Mouse (Mus musculus) adrenal gland, adult (tissue): ENCODE measurements at regions not wholly inside any gene's neighbourhood (a gene's known extent, or its start where the extent isn't known, plus 50 kb on each side); places are given as distances from the start of the nearest gene placed in this dataset.

ENCODE experiments used
- DNase-seq, 2 experiments: peaks; one replicate each; pipeline ENCODE4 v3.0.0; 2022 to 2023; ENCODE audit warnings: low spot score in 1 of 2; ENCODE audit not compliant: inconsistent age in 2 of 2

- DNase-seq = no peak
These were observed 106.6 kb upstream of the Arglu1 start for GRCm38 (mm10) chr8:8796951-8797350.

- DNase-seq = no peak
These were observed 104.4 kb upstream of the Arglu1 start for GRCm38 (mm10) chr8:8794711-8795110.

GRCm38 (mm10) chr8:8779931-8780330 is 89.6 kb upstream of the Arglu1 start:
- no peak for DNase-seq

- no peak for DNase-seq
These were observed 84.2 kb upstream of the Arglu1 start for GRCm38 (mm10) chr8:8774496-8775015.

GRCm38 (mm10) chr8:8772424-8772823 is 82.1 kb upstream of the Arglu1 start:
- no peak for DNase-seq

DNA sequence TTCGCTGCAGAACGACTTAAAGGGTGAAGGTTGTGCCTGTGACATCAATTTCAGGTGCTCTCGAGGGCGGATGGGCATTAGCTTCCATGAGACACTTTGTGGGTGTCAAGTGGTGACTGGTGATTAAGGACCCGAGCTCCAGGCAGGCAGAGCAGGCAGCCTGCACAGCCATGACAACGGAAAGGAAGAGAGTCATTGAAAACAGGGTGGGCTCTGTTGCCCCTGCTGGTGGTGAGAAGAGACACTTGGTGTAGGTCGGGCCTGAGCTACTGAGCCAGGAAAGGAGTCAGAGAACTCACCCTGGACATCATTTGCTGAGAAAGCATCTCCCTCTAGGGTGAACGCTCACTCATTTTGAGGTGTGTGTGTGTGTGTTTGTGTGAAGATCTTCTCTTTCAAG is 80.1 kb upstream of the Arglu1 start:
- DNase-seq = no peak

- DNase-seq = no peak
These were observed 72.0 kb upstream of the Arglu1 start for GRCm38 (mm10) chr8:8762354-8762753.

DNA sequence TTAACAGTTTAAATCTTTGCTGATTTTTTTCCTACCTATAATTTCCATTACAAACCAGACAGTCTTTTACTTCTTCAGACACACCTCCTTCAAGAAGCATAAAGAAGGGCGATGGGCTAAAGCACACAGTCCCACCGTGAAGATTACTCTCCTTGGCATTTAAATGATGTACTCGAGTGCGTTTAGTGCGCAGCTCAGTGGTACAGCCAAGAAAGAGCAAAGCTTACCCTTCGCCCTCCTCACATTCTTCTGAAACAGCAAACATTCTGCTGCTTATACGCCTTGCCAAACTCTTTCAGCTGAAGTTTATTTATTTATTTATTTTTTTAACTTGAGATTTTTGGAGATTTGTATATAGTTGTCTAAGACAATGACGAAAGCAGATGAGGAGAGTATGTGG is 68.0 kb upstream of the Arglu1 start:
- no peak for DNase-seq

GRCm38 (mm10) chr8:8751208-8751607 is 60.9 kb upstream of the Arglu1 start:
- no peak for DNase-seq

DNA sequence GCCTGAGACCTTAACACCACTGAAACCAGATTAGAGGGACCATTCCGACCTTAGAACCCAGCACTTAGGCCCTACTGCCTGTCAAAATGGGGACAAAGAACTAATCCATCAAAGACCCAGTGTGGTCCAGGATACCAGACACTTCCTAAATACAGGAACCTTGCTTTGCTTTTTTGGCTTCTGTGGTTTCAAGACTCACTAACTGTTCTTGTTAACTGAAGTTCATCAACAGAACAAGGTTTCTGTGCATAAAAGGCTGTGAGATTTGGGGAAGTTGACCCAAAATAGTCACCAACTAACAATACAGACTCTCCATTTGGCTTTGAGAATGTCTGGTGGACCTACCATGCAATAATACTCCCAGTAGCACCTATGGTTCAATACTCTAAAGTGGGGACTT is 56.4 kb upstream of the Arglu1 start:
- no peak for DNase-seq

GRCm38 (mm10) chr8:8745615-8746285 is 55.4 kb upstream of the Arglu1 start:
- DNase-seq = no peak
